Mouse (Mus musculus) forelimb bud, embryonic 11.5 days (tissue): ENCODE results near the gene Lin7a.

ENCODE experiments used
- DNase-seq: peaks from one replicate; pipeline ENCODE4 v3.0.0-alpha.2; 2012; ENCODE audit warnings: low read depth, low spot score

The Lin7a gene

DNA sequence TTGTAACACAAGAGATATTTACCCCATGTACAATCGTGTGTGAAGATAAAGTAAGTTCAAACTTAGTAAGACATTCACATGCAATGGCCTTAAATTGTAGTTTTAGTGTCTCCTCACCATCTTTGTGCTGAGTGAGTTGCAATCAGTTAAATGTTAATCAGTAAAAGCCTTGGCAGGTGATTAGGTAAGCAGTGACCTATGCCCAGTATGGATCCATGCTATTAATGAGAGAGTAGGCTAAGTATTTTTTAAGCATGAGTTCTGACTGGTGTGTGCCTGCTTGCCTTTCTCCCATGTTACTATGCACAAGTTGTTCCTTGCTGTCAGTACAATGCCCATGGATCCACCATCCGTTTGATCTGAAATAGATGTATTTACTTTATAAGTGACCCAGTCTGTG lies 44.6 kb downstream of the Lin7a start:
- no peak for DNase-seq

DNA sequence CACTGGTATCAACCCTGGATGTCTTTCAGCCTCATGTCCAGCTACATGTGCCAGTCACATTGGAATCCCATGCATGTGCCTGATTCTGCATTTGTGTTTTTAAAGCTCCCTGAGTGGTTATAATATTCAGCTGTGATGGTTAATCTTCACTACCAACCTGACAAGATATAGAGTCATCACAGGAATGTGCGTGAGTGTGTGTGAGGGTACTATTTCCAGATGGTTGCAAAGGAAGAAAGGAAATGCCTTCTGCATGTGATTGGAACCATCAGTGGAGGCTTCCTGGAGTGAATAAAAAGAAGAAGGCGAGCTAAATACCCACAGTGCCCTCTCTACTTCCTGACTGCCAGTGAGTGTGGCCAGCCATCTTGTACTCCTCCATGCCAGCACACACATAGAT lies 48.2 kb downstream of the Lin7a start:
- no peak for DNase-seq

GRCm38 (mm10) chr10:107323865-107324264 lies 52.4 kb downstream of the Lin7a start:
- DNase-seq, result no peak

GRCm38 (mm10) chr10:107325558-107325957 lies 54.1 kb downstream of the Lin7a start:
- no peak for DNase-seq

DNA sequence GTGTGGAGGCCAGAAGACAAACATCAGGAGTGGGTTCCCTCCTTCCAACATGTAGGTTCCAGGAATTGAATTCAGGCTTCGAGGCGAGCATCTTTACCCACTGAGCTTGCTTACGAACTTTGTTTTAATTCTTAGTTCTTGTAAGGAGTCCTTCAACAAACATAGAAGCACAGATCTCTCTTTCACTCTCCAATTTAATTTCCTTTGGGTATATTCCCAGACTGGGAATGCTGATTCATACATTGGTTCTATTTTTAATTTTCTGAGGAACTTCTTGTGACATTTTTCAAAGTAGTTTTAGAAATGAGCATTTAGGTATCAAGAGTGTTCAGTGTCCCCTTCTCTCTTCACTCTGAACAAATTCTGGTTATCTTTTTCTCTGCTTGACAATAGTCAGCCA lies 68.0 kb downstream of the Lin7a start:
- DNase-seq, result no peak

DNA sequence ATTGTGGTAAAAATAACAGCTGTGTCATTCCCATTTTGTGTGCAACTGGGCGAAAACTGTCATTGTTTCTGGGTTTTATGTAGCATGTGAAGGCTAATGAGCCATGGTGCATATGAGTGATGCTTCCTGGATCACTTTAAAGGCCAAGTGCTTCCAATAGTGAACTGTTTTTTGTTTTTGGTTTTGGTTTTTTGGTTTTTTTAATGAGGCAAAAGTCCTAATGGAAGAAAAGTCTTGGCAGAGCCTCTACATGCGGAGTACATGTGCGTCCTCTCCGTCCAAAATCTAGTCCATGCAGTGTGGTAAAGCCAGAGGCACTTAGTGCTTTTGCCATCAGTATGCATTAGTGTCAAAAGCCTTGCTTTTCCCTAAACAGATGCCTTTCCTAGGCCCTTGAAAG lies 69.7 kb downstream of the Lin7a start:
- DNase-seq, result no peak

DNA sequence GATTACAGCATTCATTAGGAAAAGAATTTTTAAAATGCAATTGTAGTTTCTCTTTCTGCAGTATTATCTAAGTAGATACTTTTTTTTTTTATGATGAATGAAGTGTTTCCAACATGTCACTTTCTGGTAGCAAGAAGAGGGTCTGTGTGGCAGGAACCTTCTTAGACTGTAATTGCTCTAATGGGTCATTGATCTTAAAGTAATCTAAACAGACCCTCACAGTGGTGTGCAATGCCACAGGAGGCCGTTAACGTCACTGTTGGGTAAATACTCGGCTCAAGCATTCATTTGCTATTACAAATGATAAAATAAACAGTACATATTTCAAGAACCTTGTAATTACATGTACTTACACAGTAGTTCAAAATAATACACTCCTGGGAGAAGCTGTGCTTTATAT lies 72.7 kb downstream of the Lin7a start:
- DNase-seq, result no peak

DNA sequence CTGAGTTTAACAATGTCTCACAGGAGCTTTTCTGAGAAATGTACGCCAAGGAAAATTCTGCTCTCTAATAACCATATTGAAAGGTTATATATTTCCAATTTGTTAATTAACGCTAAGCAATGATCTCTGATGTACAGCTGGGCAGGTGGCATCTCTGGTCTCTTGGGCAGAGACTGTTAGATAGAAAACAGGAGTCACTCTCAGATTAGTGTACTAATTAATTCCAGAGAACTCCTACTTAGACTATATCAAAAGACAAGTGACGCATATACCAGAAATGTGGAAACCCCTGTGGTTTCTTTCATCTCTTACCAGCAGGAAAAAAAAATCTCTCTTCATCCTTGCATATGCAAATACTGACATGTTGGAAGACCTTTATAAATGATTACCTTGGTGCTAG lies 76.4 kb downstream of the Lin7a start:
- no peak for DNase-seq

DNA sequence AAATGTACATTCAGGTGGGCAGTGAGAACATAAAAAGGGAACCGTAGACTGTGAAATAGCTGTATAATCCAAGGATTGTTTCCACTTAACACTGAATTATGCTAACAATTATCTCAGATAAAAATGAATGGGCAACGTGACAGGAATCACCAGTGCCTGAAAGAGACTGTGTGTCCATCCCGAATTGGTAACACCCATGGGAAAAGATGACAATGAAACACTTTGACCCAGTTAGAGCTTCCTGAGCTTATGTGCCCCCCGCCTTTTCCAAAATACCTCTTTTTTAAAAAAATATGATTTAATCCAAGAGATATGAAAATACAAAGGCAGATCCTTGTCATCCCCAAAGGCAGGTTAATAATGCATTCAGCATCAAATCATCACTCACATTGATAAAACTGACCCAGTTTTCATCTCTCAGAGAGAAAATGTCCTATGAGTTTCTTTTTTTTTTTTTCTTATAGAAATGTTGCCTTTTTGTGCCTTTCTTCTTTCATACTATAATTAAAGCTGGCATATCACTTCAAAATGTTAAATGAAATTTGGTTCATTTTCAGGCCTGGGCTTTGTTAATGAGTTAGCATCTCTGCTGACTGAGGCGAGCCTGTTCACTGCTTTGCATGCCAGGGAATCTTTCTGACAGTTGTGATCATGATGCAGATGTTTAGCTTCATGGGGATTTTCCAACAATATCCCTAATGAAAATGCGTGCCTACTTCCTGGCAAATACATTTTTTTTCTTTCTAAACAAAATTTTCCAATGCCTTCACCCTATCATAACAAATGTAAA lies 80.4 kb downstream of the Lin7a start:
- no peak for DNase-seq

DNA sequence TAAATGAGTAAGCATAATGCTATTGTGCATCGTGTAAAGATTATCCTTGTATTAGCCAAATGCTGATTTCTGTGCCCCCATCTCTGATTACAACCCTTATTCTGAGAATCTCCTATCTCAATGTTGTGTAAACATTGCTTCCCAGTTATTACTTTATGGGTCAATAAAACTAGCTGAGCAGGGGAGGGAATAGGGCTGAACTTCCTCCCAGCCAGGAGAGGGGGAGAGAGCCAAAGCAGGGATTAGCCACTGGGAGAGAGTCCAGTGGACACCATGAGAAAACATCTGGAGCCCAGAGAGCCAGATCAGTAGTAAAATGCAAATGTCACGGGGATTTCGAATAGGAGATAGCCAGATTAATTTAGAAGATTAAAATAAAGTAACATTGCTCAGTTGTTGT lies 82.0 kb downstream of the Lin7a start:
- DNase-seq, result no peak

GRCm38 (mm10) chr10:107358443-107359040 lies 87.1 kb downstream of the Lin7a start:
- DNase-seq, result no peak

GRCm38 (mm10) chr10:107359296-107359695 lies 87.8 kb downstream of the Lin7a start:
- no peak for DNase-seq

DNA sequence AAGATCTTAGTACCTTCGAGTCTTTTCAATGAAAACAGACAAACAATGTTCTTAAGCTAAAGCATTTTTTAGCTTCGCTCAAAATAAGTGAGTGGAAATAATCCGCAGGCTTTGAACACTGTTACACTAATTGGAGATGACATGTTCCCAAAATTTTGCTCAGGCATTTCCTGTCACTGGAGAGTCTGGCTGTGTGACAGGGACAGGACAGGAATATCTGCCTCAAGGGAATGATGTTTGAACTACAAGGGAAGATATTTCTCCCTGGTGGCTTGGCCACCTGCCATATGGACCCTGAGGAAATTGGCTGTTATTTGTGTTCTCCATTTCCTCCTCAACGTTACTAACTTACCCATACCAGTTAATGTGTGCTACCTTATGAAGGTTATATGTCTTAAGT lies 90.1 kb downstream of the Lin7a start:
- no peak for DNase-seq

DNA sequence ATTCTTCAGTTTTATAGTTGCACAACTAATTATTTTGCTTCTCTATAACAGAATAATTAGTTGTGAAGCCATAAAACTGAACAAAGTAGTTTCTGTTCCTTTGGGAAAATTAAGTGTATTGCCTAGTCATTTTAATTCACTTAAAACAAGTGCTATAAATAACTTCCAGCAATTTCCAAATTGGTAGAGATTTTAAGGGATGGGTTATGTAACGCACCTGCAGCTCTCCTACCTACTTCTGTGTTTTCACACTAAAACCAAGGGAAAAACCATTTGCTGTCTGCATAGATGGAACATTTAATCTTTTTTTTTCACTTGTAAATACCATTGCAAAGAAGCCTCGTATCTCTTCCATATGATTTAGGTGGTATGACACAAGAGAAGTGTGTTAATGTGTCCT lies 90.5 kb downstream of the Lin7a start:
- no peak for DNase-seq

GRCm38 (mm10) chr10:107363049-107363816 lies 91.7 kb downstream of the Lin7a start:
- no peak for DNase-seq

DNA sequence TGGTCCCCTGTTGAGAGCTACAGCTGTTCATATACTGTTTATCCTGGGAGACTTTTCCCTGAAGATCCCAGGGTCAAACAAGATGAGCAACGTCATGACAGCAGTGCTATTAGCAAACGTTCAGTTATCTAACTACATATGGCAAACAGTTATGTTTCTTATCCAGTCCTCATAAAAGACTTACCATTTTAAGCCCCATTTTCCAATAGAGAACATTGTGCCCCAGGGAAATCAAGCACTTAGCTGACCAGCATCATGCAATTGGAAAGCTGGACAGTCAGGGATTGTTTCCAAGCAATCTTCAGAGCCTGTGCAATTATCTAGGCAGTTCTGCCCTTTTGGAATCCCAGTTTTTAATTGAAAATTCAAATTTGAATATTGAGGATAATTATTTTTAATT lies 105.7 kb downstream of the Lin7a start:
- DNase-seq, result no peak

- DNase-seq, result no peak
These were observed 109.8 kb downstream of the Lin7a start for GRCm38 (mm10) chr10:107381143-107381746.

DNA sequence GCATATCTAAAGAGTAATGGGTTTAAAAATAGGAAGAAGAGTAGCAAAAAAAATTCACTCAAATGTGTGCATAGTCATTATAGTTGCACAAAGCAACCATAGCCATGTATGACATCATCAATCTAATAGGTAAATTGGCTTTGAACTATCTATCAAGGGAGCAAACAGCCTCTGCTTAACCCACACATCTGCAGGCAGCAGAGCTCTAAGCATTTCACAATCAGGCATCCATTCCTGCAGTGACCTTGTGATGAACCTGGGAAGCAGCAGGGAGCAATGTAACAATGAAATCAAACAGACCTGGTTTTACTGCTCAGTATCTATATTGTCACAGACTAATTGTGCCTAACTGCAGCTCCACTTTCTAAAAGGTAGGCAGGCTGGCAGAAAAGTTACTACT lies 112.3 kb downstream of the Lin7a start:
- no peak for DNase-seq

- peak; percentile 8 for DNase-seq
These were observed 118.0 kb downstream of the Lin7a start for GRCm38 (mm10) chr10:107389505-107389904.

DNA sequence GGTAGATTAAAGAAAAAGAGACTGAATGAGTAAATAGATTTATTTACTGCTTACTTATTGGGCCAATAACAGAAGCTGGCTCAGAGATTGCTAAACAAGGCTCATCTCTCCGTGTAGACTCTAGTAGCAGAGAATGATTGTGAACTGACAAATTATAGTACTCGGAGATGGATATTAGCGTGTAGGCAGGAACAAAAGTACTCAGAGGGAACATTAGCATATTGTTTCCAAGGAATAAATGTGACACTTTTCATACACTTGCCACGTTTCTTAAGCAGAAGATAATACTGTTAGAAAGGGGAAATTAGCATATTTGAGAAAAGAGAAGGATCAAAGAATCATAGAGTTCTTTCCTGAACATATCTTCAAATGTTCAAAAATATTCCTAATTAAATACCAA lies 133.9 kb downstream of the Lin7a start:
- DNase-seq, result no peak

DNA sequence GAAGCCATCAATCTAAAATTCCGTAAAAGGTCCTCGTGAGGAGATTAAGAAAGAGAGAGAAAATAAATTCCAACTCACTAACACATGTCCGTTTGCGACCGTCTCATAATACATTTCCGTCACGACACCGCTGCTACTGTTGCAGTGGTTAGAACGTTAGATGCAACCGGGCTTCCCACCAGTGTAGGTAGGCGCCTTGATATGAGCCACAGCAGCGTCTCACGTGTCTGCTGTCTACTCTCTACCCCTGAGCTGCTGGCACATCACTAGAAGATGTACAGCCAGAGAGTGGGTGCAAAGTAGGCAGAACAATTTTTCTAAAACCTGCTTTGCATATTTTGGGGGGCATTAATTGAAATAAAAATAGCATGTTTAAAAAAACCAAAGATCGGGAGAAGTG lies 146.8 kb downstream of the Lin7a start:
- no peak for DNase-seq

- no peak for DNase-seq
These were observed 165.5 kb downstream of the Lin7a start for GRCm38 (mm10) chr10:107436967-107437366.
